ENCODE assay signal across 32 mouse cellular contexts in the genomic region with DNA sequence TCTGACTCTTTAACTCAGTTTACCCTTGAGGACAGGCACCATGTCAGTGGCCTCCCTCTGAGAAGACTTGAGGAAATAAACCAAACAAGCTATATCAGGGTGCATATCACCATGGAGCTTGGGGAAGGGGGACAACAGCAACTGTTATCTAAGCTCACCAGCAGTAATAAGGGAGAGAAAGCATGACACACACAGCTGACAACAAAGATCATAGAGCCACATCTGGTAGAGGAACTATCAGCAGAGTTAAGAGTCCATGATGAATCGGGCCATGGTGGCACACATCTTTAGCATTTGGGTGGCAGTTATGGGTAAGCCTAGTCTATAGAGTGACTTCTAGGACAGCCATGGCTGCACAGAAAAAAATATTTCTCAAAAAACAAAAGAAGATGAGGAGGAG. TPM values are rescaled to one million over a fixed set of nuclear protein-coding genes. Genes with fewer than 3 reads are reported as not detected.
"Had no signal": no experiment of that assay in that cellular context is flagged by ENCODE, and none has a peak within 500 bp of the region (broad histone marks: within the 10 kb centered on the region; RNA-seq: fewer than 3 reads in every experiment).

No protein-coding gene starts in this region.

RNA-seq across cellular contexts. Expression of a gene that starts 12.9 kb away (rescaled TPM):
- total RNA-seq: common myeloid progenitor, adult 5-6 weeks; forebrain, postnatal 0 days; gastrocnemius, adult 18-20 months; gastrocnemius, adult 2 months; gastrocnemius, adult 8-10 months; gastrocnemius, postnatal 10 days; gastrocnemius, postnatal 14 days; gastrocnemius, postnatal 25 days; gastrocnemius, postnatal 36 days; gastrocnemius, postnatal 4 days; granulocyte monocyte progenitor cell, adult 5-6 weeks; heart, adult 18-20 months; heart, adult 2 months; heart, adult 8-10 months had no signal
- polyA plus RNA-seq: cortical plate, adult 2 months; embryonic facial prominence, embryonic 10.5 days; embryonic facial prominence, embryonic 11.5 days; embryonic facial prominence, embryonic 12.5 days; embryonic facial prominence, embryonic 13.5 days; embryonic facial prominence, embryonic 14.5 days; embryonic facial prominence, embryonic 15.5 days; erythroblast, embryonic 14.5 days; forebrain, embryonic 10.5 days; forebrain, embryonic 11.5 days; forebrain, embryonic 12.5 days; forebrain, embryonic 13.5 days; forebrain, embryonic 14.5 days; forebrain, embryonic 15.5 days; forebrain, embryonic 16.5 days; forebrain, postnatal 0 days; frontal cortex, adult 2 months; gonadal fat pad, adult 2 months; heart, adult 2 months; heart, embryonic 10.5 days had no signal

RNA-seq across cellular contexts. Expression of a gene that starts 21.1 kb away (rescaled TPM):
- total RNA-seq: common myeloid progenitor, adult 5-6 weeks; forebrain, postnatal 0 days; gastrocnemius, adult 18-20 months; gastrocnemius, adult 2 months; gastrocnemius, adult 8-10 months; gastrocnemius, postnatal 10 days; gastrocnemius, postnatal 14 days; gastrocnemius, postnatal 25 days; gastrocnemius, postnatal 36 days; gastrocnemius, postnatal 4 days; granulocyte monocyte progenitor cell, adult 5-6 weeks; heart, adult 18-20 months; heart, adult 2 months; heart, adult 8-10 months had no signal
- polyA plus RNA-seq: cortical plate, adult 2 months; embryonic facial prominence, embryonic 10.5 days; embryonic facial prominence, embryonic 11.5 days; embryonic facial prominence, embryonic 12.5 days; embryonic facial prominence, embryonic 13.5 days; embryonic facial prominence, embryonic 14.5 days; embryonic facial prominence, embryonic 15.5 days; erythroblast, embryonic 14.5 days; forebrain, embryonic 10.5 days; forebrain, embryonic 11.5 days; forebrain, embryonic 12.5 days; forebrain, embryonic 13.5 days; forebrain, embryonic 14.5 days; forebrain, embryonic 15.5 days; forebrain, embryonic 16.5 days; forebrain, postnatal 0 days; frontal cortex, adult 2 months; gonadal fat pad, adult 2 months; heart, adult 2 months; heart, embryonic 10.5 days had no signal

RNA-seq across cellular contexts. Expression of a gene that starts 28.1 kb away (rescaled TPM):
- total RNA-seq: common myeloid progenitor, adult 5-6 weeks; forebrain, postnatal 0 days; gastrocnemius, adult 18-20 months; gastrocnemius, adult 2 months; gastrocnemius, adult 8-10 months; gastrocnemius, postnatal 10 days; gastrocnemius, postnatal 14 days; gastrocnemius, postnatal 25 days; gastrocnemius, postnatal 36 days; gastrocnemius, postnatal 4 days; granulocyte monocyte progenitor cell, adult 5-6 weeks; heart, adult 18-20 months; heart, adult 2 months; heart, adult 8-10 months had no signal
- polyA plus RNA-seq: cortical plate, adult 2 months; embryonic facial prominence, embryonic 10.5 days; embryonic facial prominence, embryonic 11.5 days; embryonic facial prominence, embryonic 12.5 days; embryonic facial prominence, embryonic 13.5 days; embryonic facial prominence, embryonic 14.5 days; embryonic facial prominence, embryonic 15.5 days; erythroblast, embryonic 14.5 days; forebrain, embryonic 10.5 days; forebrain, embryonic 11.5 days; forebrain, embryonic 12.5 days; forebrain, embryonic 13.5 days; forebrain, embryonic 14.5 days; forebrain, embryonic 15.5 days; forebrain, embryonic 16.5 days; forebrain, postnatal 0 days; frontal cortex, adult 2 months; gonadal fat pad, adult 2 months; heart, adult 2 months; heart, embryonic 10.5 days had no signal

RNA-seq across cellular contexts. Expression of a gene that starts 43.8 kb away (rescaled TPM):
- total RNA-seq: common myeloid progenitor, adult 5-6 weeks; forebrain, postnatal 0 days; gastrocnemius, adult 18-20 months; gastrocnemius, adult 2 months; gastrocnemius, adult 8-10 months; gastrocnemius, postnatal 10 days; gastrocnemius, postnatal 14 days; gastrocnemius, postnatal 25 days; gastrocnemius, postnatal 36 days; gastrocnemius, postnatal 4 days; granulocyte monocyte progenitor cell, adult 5-6 weeks; heart, adult 18-20 months; heart, adult 2 months; heart, adult 8-10 months had no signal
- polyA plus RNA-seq: cortical plate, adult 2 months; embryonic facial prominence, embryonic 10.5 days; embryonic facial prominence, embryonic 11.5 days; embryonic facial prominence, embryonic 12.5 days; embryonic facial prominence, embryonic 13.5 days; embryonic facial prominence, embryonic 14.5 days; embryonic facial prominence, embryonic 15.5 days; erythroblast, embryonic 14.5 days; forebrain, embryonic 10.5 days; forebrain, embryonic 11.5 days; forebrain, embryonic 12.5 days; forebrain, embryonic 13.5 days; forebrain, embryonic 14.5 days; forebrain, embryonic 15.5 days; forebrain, embryonic 16.5 days; forebrain, postnatal 0 days; frontal cortex, adult 2 months; gonadal fat pad, adult 2 months; heart, adult 2 months; heart, embryonic 10.5 days had no signal
